Mouse (Mus musculus) c-Kit-negative CD71-positive TER-119-positive erythroid progenitor cells, embryonic 14.5 days (primary cell): ENCODE results near the gene Olfr1046.
"Not testable (repeated sequence)": the region's sequence is repeated elsewhere in the genome, so short reads cannot be mapped to it uniquely, and the experiment has no call there.

Experiments
- DNase-seq: peaks from one replicate; pipeline ENCODE4 v3.0.0-alpha.2; 2013; ENCODE audit warnings: low read depth, low spot score

Olfr1046 gene

DNA sequence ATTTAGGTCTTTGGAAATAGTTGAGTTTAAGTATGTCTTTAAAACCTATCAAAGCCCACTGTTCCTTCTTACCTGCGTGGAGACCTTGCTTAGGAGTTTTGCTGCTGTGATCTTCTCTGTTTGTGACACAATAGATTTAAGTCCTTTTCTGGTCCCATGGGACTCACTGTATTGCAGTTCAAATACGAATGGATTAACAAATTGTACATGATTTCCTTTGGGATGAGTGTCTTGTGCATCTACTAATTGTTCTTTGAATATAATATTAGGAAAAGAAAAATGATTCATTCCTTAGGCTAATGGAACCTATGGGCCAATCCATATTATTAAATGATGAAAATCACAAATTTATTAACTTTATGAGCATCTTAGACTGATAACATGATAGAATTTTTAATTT is at the start of gene Olfr1046:
Gene Olfr1046, minus strand, starts transcription at position 101 of the 400 bp plus-strand sequence.
- no peak for DNase-seq

DNA sequence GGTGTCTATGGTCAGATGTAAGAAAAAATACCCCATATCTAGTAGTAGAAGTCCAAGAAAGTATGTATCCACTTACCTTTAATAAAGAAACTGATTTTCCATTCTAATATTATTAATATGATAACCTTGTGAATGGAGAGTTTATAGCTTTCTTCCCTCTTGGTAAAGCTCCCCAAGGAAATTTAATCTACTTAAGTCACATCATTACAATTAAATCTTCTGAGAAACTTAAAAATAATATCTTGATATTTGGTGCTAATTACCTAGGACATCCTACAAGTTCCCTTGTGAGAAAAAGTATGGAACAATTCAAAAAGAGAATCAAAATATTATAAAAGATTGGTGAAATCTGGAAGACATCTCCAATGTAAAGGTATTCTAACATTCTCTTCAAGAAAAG is 39.1 kb upstream of the Olfr1046 start, which contains the start of gene Olfr1049:
Gene Olfr1049, minus strand, starts transcription at position 101 of the 400 bp plus-strand sequence.
- DNase-seq = not testable (repeated sequence)

DNA sequence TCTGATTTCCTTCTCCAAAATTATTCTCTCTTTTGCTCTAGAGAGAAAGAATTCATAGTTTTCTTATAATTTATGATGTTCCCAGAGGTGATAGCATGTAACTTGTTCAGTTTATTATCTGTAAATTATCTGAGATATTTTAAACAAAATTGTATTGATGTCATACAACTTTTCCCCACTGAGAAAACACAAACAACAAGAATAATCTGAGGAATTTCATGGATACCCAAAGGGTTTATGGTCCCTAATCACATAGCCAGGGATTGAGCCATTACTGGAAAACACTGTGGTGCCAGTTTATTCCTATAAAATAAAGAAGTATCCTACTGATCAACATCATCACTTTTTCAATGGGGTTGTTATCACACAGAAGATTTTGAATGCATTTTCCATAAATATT is 21.1 kb upstream of the Olfr1046 start, which contains the start of gene Olfr1048:
Gene Olfr1048, minus strand, starts transcription at position 101 of the 400 bp plus-strand sequence.
- DNase-seq = no peak

DNA sequence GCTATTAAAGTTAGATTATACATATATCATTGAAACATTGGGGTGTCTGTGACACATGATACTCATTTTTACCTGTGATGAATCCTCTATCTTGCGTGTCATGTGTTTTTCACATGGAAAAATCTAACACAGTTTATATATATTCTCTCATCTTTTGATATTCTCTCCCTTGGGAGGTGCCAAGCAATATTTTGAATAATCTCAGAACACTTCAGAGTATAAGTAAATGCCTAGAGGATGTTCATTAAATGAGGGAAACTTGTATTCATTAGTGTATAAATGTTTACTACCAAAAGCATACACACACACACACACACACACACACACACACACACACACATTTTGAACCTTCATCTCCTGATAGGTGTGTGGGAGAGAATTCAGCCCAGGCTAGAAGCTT is 12.2 kb upstream of the Olfr1046 start, which contains the start of gene Olfr1047:
Gene Olfr1047, minus strand, starts transcription at position 101 of the 400 bp plus-strand sequence.
- DNase-seq = no peak

DNA sequence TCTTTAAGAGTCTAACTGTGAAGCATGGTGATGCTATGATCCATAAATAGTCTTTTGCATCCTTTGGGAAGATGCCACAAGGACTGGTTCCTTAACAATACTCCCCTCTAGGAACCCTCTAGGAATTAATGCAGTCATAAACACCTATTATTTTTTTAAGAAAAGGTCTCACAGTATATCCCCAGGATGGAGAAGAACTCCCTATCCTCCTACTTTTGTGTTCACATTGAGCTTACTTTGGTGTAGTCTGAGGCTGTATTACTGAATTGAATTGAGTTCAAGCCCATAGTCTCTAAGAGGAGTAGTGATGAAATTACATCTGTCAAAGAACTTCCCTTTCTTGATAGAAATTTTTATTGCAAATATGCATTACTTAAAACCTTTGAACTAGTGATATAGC is 16.2 kb downstream of the Olfr1046 start, which contains the start of gene Olfr1045:
Gene Olfr1045, minus strand, starts transcription at position 101 of the 400 bp plus-strand sequence.
- no peak for DNase-seq

DNA sequence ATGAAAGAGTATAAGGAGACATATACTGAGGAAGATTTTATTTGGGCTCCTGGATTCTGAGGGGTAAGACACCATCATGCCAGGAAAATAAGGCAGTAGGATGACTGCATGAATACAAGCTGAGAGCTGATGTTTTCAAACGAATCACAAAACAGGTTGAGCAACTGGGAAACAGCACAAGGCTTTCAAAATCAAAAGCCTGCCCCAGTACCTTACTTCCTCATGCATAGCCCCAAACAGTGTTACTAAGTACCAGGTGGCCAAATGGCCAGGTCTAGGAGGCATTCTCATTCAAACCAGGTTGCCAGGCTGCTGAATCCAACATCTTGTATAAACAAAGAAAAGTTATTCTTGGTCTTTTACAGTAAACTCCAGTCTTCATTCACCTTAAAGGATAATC is 23.3 kb downstream of the Olfr1046 start:
- no peak for DNase-seq

DNA sequence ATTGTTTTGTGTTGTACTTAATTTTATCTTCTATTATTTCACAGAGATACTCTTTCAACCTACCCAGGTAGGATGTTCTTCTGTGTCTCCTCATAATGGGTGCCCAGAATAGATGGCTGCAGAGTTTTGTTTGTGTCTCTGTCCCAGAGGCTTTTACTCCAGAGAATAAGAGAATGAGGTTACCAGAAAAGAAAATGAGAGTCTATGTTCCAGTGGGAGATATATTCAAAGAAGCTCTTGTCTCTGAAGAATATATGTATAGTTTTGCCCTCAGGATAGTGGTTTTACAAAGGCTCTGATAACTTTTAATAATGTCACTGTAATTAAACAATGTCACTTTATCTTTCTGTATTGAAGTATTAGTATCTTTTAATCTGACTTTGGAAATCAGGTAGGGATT is 33.5 kb downstream of the Olfr1046 start, which contains the start of gene Olfr52:
Gene Olfr52, minus strand, starts transcription at position 101 of the 400 bp plus-strand sequence.
- no peak for DNase-seq

DNA sequence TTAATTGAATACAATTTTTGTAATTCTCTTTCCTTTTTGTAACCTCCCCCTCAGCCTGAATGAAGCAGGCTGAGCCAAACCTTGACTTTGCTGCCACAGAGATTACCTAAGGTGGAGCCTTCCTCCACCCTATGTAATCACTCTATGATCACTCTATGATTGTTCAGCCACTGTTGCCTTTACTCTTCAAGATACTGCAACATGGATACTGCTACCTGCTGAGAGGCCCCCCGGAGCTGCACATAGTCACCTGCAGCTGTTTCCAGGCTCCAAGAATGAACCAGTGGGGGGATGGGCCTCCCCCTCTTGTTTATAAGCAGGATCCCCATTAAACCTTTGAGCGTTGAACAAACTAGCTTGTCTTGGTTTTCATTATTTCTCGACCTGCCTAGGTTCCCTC is 39.2 kb downstream of the Olfr1046 start:
- DNase-seq = no peak

DNA sequence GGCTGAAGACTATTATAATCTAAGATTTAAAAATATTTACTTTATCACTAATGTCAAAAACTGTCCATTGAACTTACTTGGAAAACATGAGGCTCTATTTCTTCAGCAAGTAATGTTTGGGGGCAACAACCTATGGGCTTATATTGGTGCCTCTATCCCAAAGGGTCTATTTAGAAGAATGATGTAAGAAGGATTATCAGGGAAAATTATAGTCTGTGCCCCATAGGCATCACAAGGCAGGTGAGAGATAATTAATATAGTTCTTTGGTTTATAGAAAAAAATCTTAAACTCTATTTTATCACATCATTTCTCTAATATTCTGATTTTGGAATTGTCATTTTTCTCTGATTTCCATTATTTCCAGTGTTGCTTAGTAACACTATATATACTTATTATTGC is 41.4 kb downstream of the Olfr1046 start, which contains the start of gene Olfr1044:
Gene Olfr1044, minus strand, starts transcription at position 101 of the 400 bp plus-strand sequence.
- DNase-seq = no peak

DNA sequence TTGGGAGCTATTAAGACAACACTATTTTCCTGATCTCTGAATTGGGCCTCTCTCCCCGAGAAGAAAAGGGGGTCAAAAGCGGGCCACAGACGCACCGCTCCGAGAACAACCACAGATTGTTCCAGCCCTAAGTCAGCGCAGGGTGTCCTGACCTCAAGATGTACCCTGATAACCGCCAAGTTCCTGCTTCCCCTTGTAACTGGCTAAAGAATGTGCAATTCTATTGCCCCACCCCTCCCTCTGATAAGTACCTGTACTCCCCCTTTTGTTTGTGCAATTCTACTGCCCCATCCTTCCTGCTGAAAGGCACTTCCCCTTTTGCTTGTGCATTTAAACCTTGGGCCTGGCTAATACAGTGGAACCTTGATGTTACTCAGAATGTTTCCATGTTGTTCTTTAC is 43.7 kb downstream of the Olfr1046 start:
- DNase-seq = not testable (repeated sequence)

DNA sequence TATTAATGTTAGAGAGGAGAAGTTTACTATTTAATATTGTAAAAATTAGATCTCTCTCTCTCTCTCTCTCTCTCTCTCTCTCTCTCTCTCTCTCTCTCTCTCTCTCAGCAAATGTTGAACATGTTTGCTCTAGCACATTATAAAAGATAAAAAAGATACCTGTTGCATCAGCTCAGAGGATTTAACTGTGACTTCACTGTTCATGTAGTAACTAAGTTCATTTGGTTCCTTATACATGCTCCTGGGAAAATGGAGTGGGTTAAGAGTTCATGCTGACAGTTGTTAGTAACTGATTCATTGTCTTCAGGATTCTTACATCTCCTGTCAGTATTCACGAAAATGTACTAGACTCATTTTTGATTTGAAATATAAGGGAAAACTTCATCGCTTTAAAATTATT is 51.7 kb downstream of the Olfr1046 start, which contains the start of gene Olfr1043:
Gene Olfr1043, minus strand, starts transcription at position 101 of the 400 bp plus-strand sequence.
- DNase-seq = no peak
